Mouse (Mus musculus) myocyte (in vitro differentiated cells): Measurements from ENCODE around the gene Sys1. TPM values are rescaled to one million over a fixed set of nuclear protein-coding genes. Genes with fewer than 3 reads are reported as not detected.
A peak's percentile ranks its signal among the peaks of the same experiment; 100 is the strongest.

ENCODE experiments used
- H3K27me3 ChIP-seq: one replicate; pipeline ENCODE4 v1.6.1; 2011; ENCODE audit not compliant: control insufficient read depth, insufficient read depth, insufficient read length
- H3K36me3 ChIP-seq: one replicate; pipeline ENCODE4 v1.6.1; 2011; ENCODE audit not compliant: control insufficient read depth, insufficient read depth
- H3K4me2 ChIP-seq: one replicate; pipeline ENCODE4 v1.6.1; 2011; ENCODE audit warnings: low read depth, control low read depth
- H3K4me3 ChIP-seq: one replicate; pipeline ENCODE4 v1.5.1; 2011; ENCODE audit warnings: mild to moderate bottlenecking, control low read depth, moderate library complexity
- H3K79me2 ChIP-seq: one replicate; pipeline ENCODE4 v1.6.1; 2011; ENCODE audit not compliant: control insufficient read depth, insufficient read depth
- H3ac ChIP-seq: one replicate; pipeline ENCODE4 v1.6.1; 2011; ENCODE audit not compliant: control insufficient read depth, insufficient read length
- CEBPB ChIP-seq: IDR thresholded peaks from 2 replicates; pipeline ENCODE4 v1.6.1; 2011; ENCODE audit warnings: mild to moderate bottlenecking, moderate library complexity; ENCODE audit not compliant: poor library complexity, insufficient read depth, severe bottlenecking
- E2F4 ChIP-seq: IDR thresholded peaks from one replicate; pipeline ENCODE4 v1.6.1; 2011; ENCODE audit warnings: mild to moderate bottlenecking, control low read depth, moderate library complexity; ENCODE audit not compliant: insufficient read depth
- MAX ChIP-seq: IDR thresholded peaks from one replicate; pipeline ENCODE4 v1.6.1; 2011; ENCODE audit warnings: low read depth, mild to moderate bottlenecking, control low read depth
- MYOD1 ChIP-seq, 3 experiments: IDR thresholded peaks; one replicate each; pipeline ENCODE4 v1.6.1; 2011; ENCODE audit warnings: control low read depth in 2 of 3, low read depth in 2 of 3, mild to moderate bottlenecking in 2 of 3, moderate library complexity in 1 of 3; ENCODE audit not compliant: insufficient read length in 2 of 3, control insufficient read depth in 1 of 3
- MYOG ChIP-seq, 3 experiments: IDR thresholded peaks; one replicate each; pipeline ENCODE4 v1.6.1; 2011; ENCODE audit warnings: control low read depth in 2 of 3, low read depth in 2 of 3, mild to moderate bottlenecking in 2 of 3; ENCODE audit not compliant: insufficient read length in 2 of 3, control insufficient read depth in 1 of 3, insufficient read depth in 1 of 3
- POLR2A ChIP-seq: IDR thresholded peaks from one replicate; pipeline ENCODE4 v1.6.1; 2011; ENCODE audit warnings: low read depth, mild to moderate bottlenecking, control low read depth, moderate library complexity; ENCODE audit not compliant: insufficient read length
- POLR2AphosphoS2 ChIP-seq: IDR thresholded peaks from one replicate; pipeline ENCODE4 v1.6.1; 2011; ENCODE audit warnings: low read depth, control low read depth; ENCODE audit not compliant: insufficient read length
- REST ChIP-seq: IDR thresholded peaks from one replicate; pipeline ENCODE4 v1.6.1; 2011; ENCODE audit warnings: mild to moderate bottlenecking, control low read depth, moderate library complexity; ENCODE audit not compliant: insufficient read depth, insufficient read length
- SRF ChIP-seq: IDR thresholded peaks from one replicate; pipeline ENCODE4 v1.6.1; 2011; ENCODE audit warnings: low read depth; ENCODE audit not compliant: control insufficient read depth, insufficient read length
- TCF12 ChIP-seq: IDR thresholded peaks from one replicate; pipeline ENCODE4 v1.6.1; 2011; ENCODE audit warnings: mild to moderate bottlenecking, control low read depth; ENCODE audit not compliant: poor library complexity, insufficient read depth, severe bottlenecking
- TCF3 ChIP-seq: IDR thresholded peaks from one replicate; pipeline ENCODE4 v1.6.1; 2011; ENCODE audit warnings: low read depth, control low read depth; ENCODE audit not compliant: insufficient read length
- USF1 ChIP-seq: IDR thresholded peaks from one replicate; pipeline ENCODE4 v1.6.1; 2011; ENCODE audit warnings: low read depth, mild to moderate bottlenecking, control low read depth, moderate library complexity
- polyA plus RNA-seq: library from polyadenylated mRNA; unstranded; fragments of >200 nt; fragmentation: generic; extraction: Trizol; gene quantifications from one replicate; pipeline ENCODE4 v1.2.1, GENCODE M21; 2012; ENCODE audit warnings: missing spikeins

Gene Sys1
- polyA plus RNA-seq, 1 experiment, result 47.6 TPM

- no peak for TF ChIP-seq POLR2A
- no peak for TF ChIP-seq MAX
- no peak for TF ChIP-seq SRF
- TF ChIP-seq MYOD1 (IDR thresholded peaks at IDR 0.05; ENCODE audit: control insufficient read depth in 1 of 3, insufficient read length in 2 of 3, low read depth in 2 of 3), result no peak
- no peak for TF ChIP-seq CEBPB
- no peak for TF ChIP-seq MYOG (IDR thresholded peaks at IDR 0.05; ENCODE audit: control insufficient read depth in 1 of 3, insufficient read depth in 1 of 3, insufficient read length in 2 of 3, low read depth in 2 of 3)
- TF ChIP-seq TCF12, result no peak
- no peak for TF ChIP-seq E2F4
- no peak for TF ChIP-seq USF1
- no peak for TF ChIP-seq REST
- no peak for TF ChIP-seq POLR2AphosphoS2
- no peak for TF ChIP-seq TCF3
- H3K79me2 ChIP-seq, result peaks cover 40% of the 10 kb centered on the region
- H3K4me3 ChIP-seq, result peak within 1 kb of the TSS; percentile 96
- no peaks in the 10 kb centered on the region for H3K36me3 ChIP-seq
- H3K27me3 ChIP-seq, result no peaks in the 10 kb centered on the region
- H3K4me2 ChIP-seq, result peak within 1 kb of the TSS; percentile 82
- H3ac ChIP-seq, result peak within 1 kb of the TSS; percentile 33
These were observed 13.2 kb upstream of the Sys1 start, which contains the start of gene Sdc4 for GRCm38 (mm10) chr2:164443460-164444000. Sdc4 (minus strand) TSS chr2:164443887.

GRCm38 (mm10) chr2:164444701-164445100 lies 12.1 kb upstream of the Sys1 start:
- H3ac ChIP-seq, result no peak overlapping the region
- H3K79me2 ChIP-seq, result peaks cover 28% of the 10 kb centered on the region
- no peaks in the 10 kb centered on the region for H3K27me3 ChIP-seq
- H3K36me3 ChIP-seq, result no peaks in the 10 kb centered on the region
- TF ChIP-seq MAX, result no peak
- no peak for TF ChIP-seq MYOG (IDR thresholded peaks at IDR 0.05; ENCODE audit: control insufficient read depth in 1 of 3, insufficient read depth in 1 of 3, insufficient read length in 2 of 3, low read depth in 2 of 3)
- TF ChIP-seq TCF12, result no peak
- no peak overlapping the region for H3K4me2 ChIP-seq
- no peak overlapping the region for H3K4me3 ChIP-seq

GRCm38 (mm10) chr2:164445399-164446085 lies 11.2 kb upstream of the Sys1 start:
- no peaks in the 10 kb centered on the region for H3K36me3 ChIP-seq
- TF ChIP-seq REST (no peak), MYOG (IDR thresholded peaks at IDR 0.05; ENCODE audit: control insufficient read depth in 1 of 3, insufficient read depth in 1 of 3, insufficient read length in 2 of 3, low read depth in 2 of 3) (no peak), TCF12 (no peak), MYOD1 (IDR thresholded peaks at IDR 0.05; ENCODE audit: control insufficient read depth in 1 of 3, insufficient read length in 2 of 3, low read depth in 2 of 3) (no peak), TCF3 (no peak), POLR2A (no peak), CEBPB (no peak), USF1 (no peak), SRF (no peak), POLR2AphosphoS2 (no peak), E2F4 (no peak), MAX (no peak)
- H3K4me3 ChIP-seq, result no peak overlapping the region
- H3K79me2 ChIP-seq, result peaks cover 20% of the 10 kb centered on the region
- H3ac ChIP-seq, result no peak overlapping the region
- no peak overlapping the region for H3K4me2 ChIP-seq
- H3K27me3 ChIP-seq, result no peaks in the 10 kb centered on the region

GRCm38 (mm10) chr2:164446086-164446469 lies 10.7 kb upstream of the Sys1 start:
- no peak overlapping the region for H3K4me2 ChIP-seq
- no peaks in the 10 kb centered on the region for H3K36me3 ChIP-seq
- peaks cover 16% of the 10 kb centered on the region for H3K79me2 ChIP-seq
- no peak overlapping the region for H3ac ChIP-seq
- no peak overlapping the region for H3K4me3 ChIP-seq
- H3K27me3 ChIP-seq, result no peaks in the 10 kb centered on the region
- no peak for TF ChIP-seq POLR2A
- no peak for TF ChIP-seq USF1
- no peak for TF ChIP-seq MAX
- no peak for TF ChIP-seq TCF3
- no peak for TF ChIP-seq REST
- no peak for TF ChIP-seq E2F4
- TF ChIP-seq SRF, result no peak
- TF ChIP-seq CEBPB, result no peak
- no peak for TF ChIP-seq TCF12
- no peak for TF ChIP-seq MYOD1 (IDR thresholded peaks at IDR 0.05; ENCODE audit: control insufficient read depth in 1 of 3, insufficient read length in 2 of 3, low read depth in 2 of 3)
- no peak for TF ChIP-seq MYOG (IDR thresholded peaks at IDR 0.05; ENCODE audit: control insufficient read depth in 1 of 3, insufficient read depth in 1 of 3, insufficient read length in 2 of 3, low read depth in 2 of 3)

- Histone ChIP-seq H3K36me3 (no peaks in the 10 kb centered on the region), H3K4me2 (no peak overlapping the region), H3ac (no peak overlapping the region), H3K4me3 (no peak overlapping the region), H3K27me3 (no peaks in the 10 kb centered on the region), H3K79me2 (no peaks in the 10 kb centered on the region)
- no peak for TF ChIP-seq POLR2AphosphoS2
- no peak for TF ChIP-seq MAX
- no peak for TF ChIP-seq SRF
- no peak for TF ChIP-seq TCF12
- no peak for TF ChIP-seq TCF3
- TF ChIP-seq POLR2A, result no peak
- no peak for TF ChIP-seq REST
- no peak for TF ChIP-seq MYOG (IDR thresholded peaks at IDR 0.05; ENCODE audit: control insufficient read depth in 1 of 3, insufficient read depth in 1 of 3, insufficient read length in 2 of 3, low read depth in 2 of 3)
- no peak for TF ChIP-seq USF1
- no peak for TF ChIP-seq MYOD1 (IDR thresholded peaks at IDR 0.05; ENCODE audit: control insufficient read depth in 1 of 3, insufficient read length in 2 of 3, low read depth in 2 of 3)
- no peak for TF ChIP-seq CEBPB
- TF ChIP-seq E2F4, result no peak
These were observed 8.6 kb upstream of the Sys1 start for GRCm38 (mm10) chr2:164448140-164448539.
